Comparison of ENCODE assay signal across 8 mouse cellular contexts in genomic region chr7:45801348-45801747, GRCm38 (mm10). TPM values are rescaled to one million over a fixed set of nuclear protein-coding genes. Genes with fewer than 3 reads are reported as not detected.
DNase-seq lines count a peak whose midpoint lies in the region; ATAC-seq lines count a peak whose summit lies in the region.

No protein-coding gene starts in this region.

- ATAC-seq in intestine, embryonic 14.5 days (replicated peaks; ENCODE audit: low FRiP score, low TSS enrichment, low read depth) = peak; percentile 45
- ATAC-seq in megakaryocyte-erythroid progenitor cell, adult 5-6 weeks (replicated peaks; ENCODE audit: low FRiP score, low TSS enrichment, poor library complexity, severe bottlenecking) = peak; percentile 71

- H3K4me3 ChIP-seq in intestine, embryonic 14.5 days (ENCODE audit: low read depth, low read length) = no peak overlapping the region

- no peak overlapping the region for H3K27ac ChIP-seq in intestine, embryonic 14.5 days (ENCODE audit: low read depth)

- H3K4me1 ChIP-seq in intestine, embryonic 14.5 days (replicated peaks; ENCODE audit: control insufficient read depth, insufficient read depth, low read length) = peaks cover 8% of the 10 kb centered on the region

- no peaks in the 10 kb centered on the region for H3K36me3 ChIP-seq in intestine, embryonic 14.5 days (ENCODE audit: control insufficient read depth, insufficient read depth, low read length)

- H3K4me2 ChIP-seq in intestine, embryonic 14.5 days (ENCODE audit: low read length) = peak overlapping the region; percentile 34

- H3K9me3 ChIP-seq in intestine, embryonic 14.5 days (ENCODE audit: control insufficient read depth, low read length) = no peaks in the 10 kb centered on the region

- H3K27me3 ChIP-seq in intestine, embryonic 14.5 days (replicated peaks; ENCODE audit: control insufficient read depth, insufficient read depth, low read length) = peaks cover 21% of the 10 kb centered on the region

- WGBS in intestine, embryonic 14.5 days = 3% methylated on average over 12 of the region's 12 CpGs

- DNase-seq in adrenal gland, adult 18-20 months (ENCODE audit: low spot score in 2 of 2) = peak; percentile 93 to 96
- peak; percentile 95 for DNase-seq in embryo, embryonic 10 days (ENCODE audit: low spot score)
- DNase-seq in gastrocnemius, postnatal 10 days = peak; percentile 94
- DNase-seq in intestine, embryonic 14.5 days (ENCODE audit: low spot score) = peak; percentile 99
- DNase-seq in left cerebral cortex, postnatal 14 days (ENCODE audit: low spot score in 2 of 2) = peak; percentile 95 to 96
- DNase-seq in right cerebral cortex, postnatal 14 days = peak; percentile 97
- DNase-seq in urinary bladder, postnatal 25 days (ENCODE audit: low spot score) = peak; percentile 94

- intact Hi-C loops in left cerebral cortex, postnatal 14 days (cut with DNase I) = loop anchor here (1.0 kb wide), 1 partner anchor 62 kb away; no protein-coding TSS in a partner anchor

- H3K9ac ChIP-seq in intestine, embryonic 14.5 days (ENCODE audit: low read length) = no peak overlapping the region

RNA-seq across cellular contexts. Expression of gene Cyth2, which starts 13.0 kb away (rescaled TPM):
- 100 to 1,000 TPM in 1 of 2 experiments, 10 to 100 TPM in 1; 92.9 to 117 TPM for total RNA-seq in adrenal gland, adult 18-20 months (2021)
- 10 to 100 TPM; 45.3 to 45.4 TPM for total RNA-seq in gastrocnemius, postnatal 10 days (2021)
- 91.9 and 95.5 TPM in 2 replicates for polyA plus RNA-seq in intestine, embryonic 14.5 days (2014; fragmentation: Nextera tagmentation; extraction: Ambion mirVana)
- 100 to 1,000 TPM; 227 to 229 TPM for total RNA-seq in left cerebral cortex, postnatal 14 days (2021)
- total RNA-seq in megakaryocyte-erythroid progenitor cell, adult 5-6 weeks (2014; fragmentation: Nextera tagmentation) = 27.2 and 30.8 TPM in 2 replicates
- total RNA-seq in megakaryocyte-erythroid progenitor cell, adult 5-6 weeks (2017) = 36.9 and 38.0 TPM in 2 replicates

RNA-seq across cellular contexts. Expression of gene Sult2b1, which starts 16.9 kb away (rescaled TPM):
- total RNA-seq in adrenal gland, adult 18-20 months (2021) = 1 to 10 TPM in 1 of 2 experiments, under 1 TPM in 1; 0.77 to 1.1 TPM
- not detected for total RNA-seq in gastrocnemius, postnatal 10 days (2021)
- 1.2 and 2.3 TPM in 2 replicates for polyA plus RNA-seq in intestine, embryonic 14.5 days (2014; fragmentation: Nextera tagmentation; extraction: Ambion mirVana)
- 10 to 100 TPM in 1 of 2 experiments, 1 to 10 TPM in 1; 10.0 to 13.0 TPM for total RNA-seq in left cerebral cortex, postnatal 14 days (2021)
- total RNA-seq in megakaryocyte-erythroid progenitor cell, adult 5-6 weeks (2014; fragmentation: Nextera tagmentation) = 0.84 TPM in 1 of 2 replicates, not detected in the other
- total RNA-seq in megakaryocyte-erythroid progenitor cell, adult 5-6 weeks (2017) = not detected in 2 replicates

RNA-seq across cellular contexts. Expression of gene Lmtk3, which starts 17.8 kb away (rescaled TPM):
- total RNA-seq in adrenal gland, adult 18-20 months (2021) = 1 to 10 TPM; 6.2 to 8.4 TPM
- total RNA-seq in gastrocnemius, postnatal 10 days (2021) = under 1 TPM; 0.52 to 0.80 TPM
- polyA plus RNA-seq in intestine, embryonic 14.5 days (2014; fragmentation: Nextera tagmentation; extraction: Ambion mirVana) = 1.5 and 1.9 TPM in 2 replicates
- 100 to 1,000 TPM; 261 to 275 TPM for total RNA-seq in left cerebral cortex, postnatal 14 days (2021)
- not detected in 2 replicates for total RNA-seq in megakaryocyte-erythroid progenitor cell, adult 5-6 weeks (2014; fragmentation: Nextera tagmentation)
- not detected in 2 replicates for total RNA-seq in megakaryocyte-erythroid progenitor cell, adult 5-6 weeks (2017)

RNA-seq across cellular contexts. Expression of gene Kcnj14, which starts 23.2 kb away (rescaled TPM):
- total RNA-seq in adrenal gland, adult 18-20 months (2021) = under 1 TPM; 0.19 to 0.20 TPM
- under 1 TPM; 0.36 to 0.45 TPM for total RNA-seq in gastrocnemius, postnatal 10 days (2021)
- 1.2 and 1.5 TPM in 2 replicates for polyA plus RNA-seq in intestine, embryonic 14.5 days (2014; fragmentation: Nextera tagmentation; extraction: Ambion mirVana)
- total RNA-seq in left cerebral cortex, postnatal 14 days (2021) = 1 to 10 TPM; 1.8 to 1.9 TPM
- total RNA-seq in megakaryocyte-erythroid progenitor cell, adult 5-6 weeks (2014; fragmentation: Nextera tagmentation) = not detected in 2 replicates
- not detected in 2 replicates for total RNA-seq in megakaryocyte-erythroid progenitor cell, adult 5-6 weeks (2017)

RNA-seq across cellular contexts. Expression of gene Grwd1, which starts 29.4 kb away (rescaled TPM):
- 10 to 100 TPM; 33.0 to 36.0 TPM for total RNA-seq in adrenal gland, adult 18-20 months (2021)
- 10 to 100 TPM; 14.8 to 15.4 TPM for total RNA-seq in gastrocnemius, postnatal 10 days (2021)
- 86.9 and 95.1 TPM in 2 replicates for polyA plus RNA-seq in intestine, embryonic 14.5 days (2014; fragmentation: Nextera tagmentation; extraction: Ambion mirVana)
- 10 to 100 TPM; 21.0 to 22.2 TPM for total RNA-seq in left cerebral cortex, postnatal 14 days (2021)
- total RNA-seq in megakaryocyte-erythroid progenitor cell, adult 5-6 weeks (2014; fragmentation: Nextera tagmentation) = 45.7 and 67.7 TPM in 2 replicates
- total RNA-seq in megakaryocyte-erythroid progenitor cell, adult 5-6 weeks (2017) = 22.1 and 39.4 TPM in 2 replicates

Comparison
In these comparisons a context has a peak if more than half of its experiments do, and no peak if none do; other contexts are left out.
1. RNA of gene Sult2b1, which starts 16.9 kb away (total RNA-seq): 10.0 to 13.0 TPM in left cerebral cortex, postnatal 14 days; 0.77 to 1.1 TPM in adrenal gland, adult 18-20 months, not detected in gastrocnemius, postnatal 10 days and 0.84 TPM in megakaryocyte-erythroid progenitor cell, adult 5-6 weeks; every median in the first group is over 4 times any median in the second.
2. RNA of gene Lmtk3, which starts 17.8 kb away (total RNA-seq): 261 to 275 TPM in left cerebral cortex, postnatal 14 days; 6.2 to 8.4 TPM in adrenal gland, adult 18-20 months, 0.52 to 0.80 TPM in gastrocnemius, postnatal 10 days and not detected in megakaryocyte-erythroid progenitor cell, adult 5-6 weeks; every median in the first group is over 10 times any median in the second.
3. Peak in every context shown above with its lines, with median percentiles within 50 percentile points of each other: DNase-seq.